Mouse (Mus musculus) natural killer cell, adult 2 months (primary cell): ENCODE data around the gene Zbtb7b.

ENCODE experiments used
- DNase-seq, 2 experiments: peaks; one replicate each; pipeline ENCODE4 v3.0.0; 2022; ENCODE audit warnings: low spot score in 2 of 2

The Zbtb7b gene

GRCm38 (mm10) chr3:89390111-89390515 lies 4.5 kb downstream of the Zbtb7b start:
- no peak for DNase-seq

- DNase-seq = peak in 1 of 2 experiments; percentile 36
These were observed 5.5 kb downstream of the Zbtb7b start for GRCm38 (mm10) chr3:89388901-89389740.

- no peak for DNase-seq
These were observed 6.3 kb downstream of the Zbtb7b start for GRCm38 (mm10) chr3:89388134-89388881.

- DNase-seq = no peak
These were observed 6.9 kb downstream of the Zbtb7b start for GRCm38 (mm10) chr3:89387632-89388031.

- no peak for DNase-seq
These were observed 7.8 kb downstream of the Zbtb7b start for GRCm38 (mm10) chr3:89386438-89387420.

- DNase-seq = no peak
These were observed 9.1 kb downstream of the Zbtb7b start for GRCm38 (mm10) chr3:89385451-89385850.

GRCm38 (mm10) chr3:89384331-89385076 lies 10.1 kb downstream of the Zbtb7b start:
- DNase-seq = no peak

GRCm38 (mm10) chr3:89383651-89384255 lies 10.8 kb downstream of the Zbtb7b start:
- DNase-seq = no peak

- DNase-seq = no peak
These were observed 11.6 kb downstream of the Zbtb7b start for GRCm38 (mm10) chr3:89382950-89383349.

- DNase-seq = no peak
These were observed 12.3 kb downstream of the Zbtb7b start for GRCm38 (mm10) chr3:89382033-89382882.

- no peak for DNase-seq
These were observed 13.3 kb downstream of the Zbtb7b start for GRCm38 (mm10) chr3:89381233-89381632.

GRCm38 (mm10) chr3:89380711-89381110 lies 13.9 kb downstream of the Zbtb7b start:
- DNase-seq = no peak

GRCm38 (mm10) chr3:89380291-89380690 lies 14.3 kb downstream of the Zbtb7b start:
- no peak for DNase-seq

- DNase-seq = no peak
These were observed 15.0 kb downstream of the Zbtb7b start for GRCm38 (mm10) chr3:89379388-89380131.

- DNase-seq = peak; percentile 42 to 68
These were observed 16.0 kb downstream of the Zbtb7b start for GRCm38 (mm10) chr3:89378394-89379067.

GRCm38 (mm10) chr3:89377831-89378230 lies 16.7 kb downstream of the Zbtb7b start:
- no peak for DNase-seq

- DNase-seq = no peak
These were observed 20.9 kb downstream of the Zbtb7b start for GRCm38 (mm10) chr3:89373581-89374231.

GRCm38 (mm10) chr3:89367338-89367737 lies 27.2 kb downstream of the Zbtb7b start:
- DNase-seq = no peak
